Mouse (Mus musculus) lung, embryonic 15.5 days (tissue): Measurements from ENCODE around the gene Olfr360. TPM values are rescaled to one million over a fixed set of nuclear protein-coding genes. Genes with fewer than 3 reads are reported as not detected.
"Not testable (repeated sequence)": the region's sequence is repeated elsewhere in the genome, so short reads cannot be mapped to it uniquely, and the experiment has no call there.

Source experiments
- ATAC-seq: fragments of 200-750 bp; cut with Nextera tagmentation; 2 replicates; pipeline ENCODE4 v1.8.0; 2017; ENCODE audit warnings: moderate number of reproducible peaks, borderline replicate concordance; ENCODE audit not compliant: low FRiP score, low TSS enrichment; ENCODE audit errors: extremely low read depth
- H3K27ac ChIP-seq: fragments of 300-500 bp; sonication (generic); 2 replicates; pipeline ENCODE4 v1.5.1; 2015; ENCODE audit warnings: moderate library complexity, mild to moderate bottlenecking, inconsistent platforms
- H3K27me3 ChIP-seq: fragments of 300-500 bp; sonication (generic); 2 replicates; pipeline ENCODE4 v1.6.1; 2015; ENCODE audit warnings: inconsistent platforms
- H3K36me3 ChIP-seq: fragments of 300-500 bp; sonication (generic); 2 replicates; pipeline ENCODE4 v1.6.1; 2015; ENCODE audit warnings: inconsistent platforms
- H3K4me1 ChIP-seq: fragments of 300-500 bp; sonication (generic); 2 replicates; pipeline ENCODE4 v1.6.1; 2015; ENCODE audit warnings: inconsistent platforms
- H3K4me2 ChIP-seq: fragments of 300-500 bp; sonication (generic); 2 replicates; pipeline ENCODE4 v1.6.1; 2015; ENCODE audit warnings: inconsistent platforms, mild to moderate bottlenecking, moderate library complexity
- H3K4me3 ChIP-seq: fragments of 300-500 bp; sonication (generic); 2 replicates; pipeline ENCODE4 v1.5.1; 2015; ENCODE audit warnings: mild to moderate bottlenecking, inconsistent platforms
- H3K9ac ChIP-seq: fragments of 300-500 bp; sonication (generic); 2 replicates; pipeline ENCODE4 v1.6.1; 2015; ENCODE audit warnings: inconsistent platforms
- H3K9me3 ChIP-seq: fragments of 300-500 bp; sonication (generic); 2 replicates; pipeline ENCODE4 v1.6.1; 2016; ENCODE audit warnings: inconsistent platforms
- WGBS: fragments of 180-500 bp; shearing (Covaris S2); methylation state at CpG from one replicate; pipeline ENCODE4 v1.1.7; 2015; 5-methylcytosine and 5-hydroxymethylcytosine counted together
- polyA plus RNA-seq: library from polyadenylated mRNA; unstranded; fragments of >200 nt; fragmentation: Nextera tagmentation; extraction: Ambion mirVana; gene quantifications from 2 replicates; pipeline ENCODE4 v1.2.1, GENCODE M21; 2015

Gene Olfr360
- polyA plus RNA-seq = not detected in 2 replicates

GRCm38 (mm10) chr2:37065446-37065845 is at the start of gene Olfr360:
TSS of gene Olfr360 (plus strand) at chr2:37065746.
- H3K4me3 ChIP-seq = no peak within 1 kb of the TSS
- H3K36me3 ChIP-seq = no peaks in the 10 kb centered on the region
- H3K4me1 ChIP-seq = no peaks in the 10 kb centered on the region
- no peak within 1 kb of the TSS for H3K9ac ChIP-seq
- no peaks in the 10 kb centered on the region for H3K27me3 ChIP-seq
- H3K27ac ChIP-seq = no peak within 1 kb of the TSS
- H3K4me2 ChIP-seq = no peak within 1 kb of the TSS
- no peaks in the 10 kb centered on the region for H3K9me3 ChIP-seq
- no peak for ATAC-seq

- not testable (repeated sequence) for H3K27me3 ChIP-seq, H3K9me3 ChIP-seq, H3K9ac ChIP-seq, H3K4me3 ChIP-seq, H3K27ac ChIP-seq, ATAC-seq, H3K4me1 ChIP-seq, H3K36me3 ChIP-seq, H3K4me2 ChIP-seq
- 54% methylated on average over 1 of the region's 1 CpGs for WGBS
Observed at GRCm38 (mm10) chr2:37089190-37089589, 23.6 kb downstream of the Olfr360 start, which contains the start of gene Olfr361. TSS of gene Olfr361 (minus strand) at chr2:37089290.

- Histone ChIP-seq H3K4me1 (no peaks in the 10 kb centered on the region), H3K27me3 (no peaks in the 10 kb centered on the region), H3K4me2 (no peak within 1 kb of the TSS), H3K27ac (no peak within 1 kb of the TSS), H3K9me3 (no peaks in the 10 kb centered on the region; the same call in 1 of the 2 replicates), H3K9ac (no peak within 1 kb of the TSS), H3K36me3 (no peaks in the 10 kb centered on the region), H3K4me3 (no peak within 1 kb of the TSS)
- ATAC-seq = no peak
- WGBS = 74% methylated on average over 1 of the region's 1 CpGs
Observed at GRCm38 (mm10) chr2:37117810-37118209, 52.3 kb downstream of the Olfr360 start, which contains the start of gene Olfr362. TSS of gene Olfr362 (minus strand) at chr2:37117910.

Other genes with a start within 250 kb of the Olfr360 start
- not detected in 2 replicates for gene Olfr3, start 248.7 kb upstream of the Olfr360 start, polyA plus RNA-seq
- not detected in 2 replicates for gene Olfr350, start 219.4 kb upstream of the Olfr360 start, polyA plus RNA-seq
- gene Olfr351, start 203.1 kb upstream of the Olfr360 start, polyA plus RNA-seq = not detected in 2 replicates
- not detected in 2 replicates for gene Olfr352, start 197.3 kb upstream of the Olfr360 start, polyA plus RNA-seq
- not detected in 2 replicates for gene Olfr353, start 172.8 kb upstream of the Olfr360 start, polyA plus RNA-seq
- gene Olfr354, start 160.1 kb upstream of the Olfr360 start, polyA plus RNA-seq = not detected in 2 replicates
- not detected in 2 replicates for gene Olfr355, start 136.8 kb upstream of the Olfr360 start, polyA plus RNA-seq
- gene Olfr356, start 128.6 kb upstream of the Olfr360 start, polyA plus RNA-seq = not detected in 2 replicates
- gene Olfr357, start 71.9 kb upstream of the Olfr360 start, polyA plus RNA-seq = not detected in 2 replicates
- gene Olfr358, start 56.4 kb upstream of the Olfr360 start, polyA plus RNA-seq = not detected in 2 replicates
- not detected in 2 replicates for gene Olfr361, start 23.5 kb downstream of the Olfr360 start, polyA plus RNA-seq
- not detected in 2 replicates for gene Olfr362, start 52.2 kb downstream of the Olfr360 start, polyA plus RNA-seq
- not detected in 2 replicates for gene Olfr364-ps1, start 73.6 kb downstream of the Olfr360 start, polyA plus RNA-seq
- gene Olfr365, start 122.5 kb downstream of the Olfr360 start, polyA plus RNA-seq = not detected in 2 replicates
- gene Olfr366, start 145.8 kb downstream of the Olfr360 start, polyA plus RNA-seq = not detected in 2 replicates